Mouse (Mus musculus): ENCODE measurements around the gene Armc3.

- TF ChIP-seq POLR2A (IDR thresholded peaks at IDR 0.05; ENCODE audit: insufficient read depth, low read depth, low read length) (no peak), CTCF (IDR thresholded peaks at IDR 0.05) (no peak), EP300 (IDR thresholded peaks at IDR 0.05; ENCODE audit: insufficient read depth, low read depth, low read length) (no peak)
These were observed 66.7 kb downstream of the Armc3 start for GRCm38 (mm10) chr2:19265834-19266233.

Data from heart, adult 2 months (tissue).